Mouse (Mus musculus): ENCODE measurements around the gene Per2.
A peak's percentile ranks its signal among the peaks of the same experiment; 100 is the strongest.
"Not testable (repeated sequence)": the region's sequence is repeated elsewhere in the genome, so short reads cannot be mapped to it uniquely, and the experiment has no call there.

Per2 gene

DNA sequence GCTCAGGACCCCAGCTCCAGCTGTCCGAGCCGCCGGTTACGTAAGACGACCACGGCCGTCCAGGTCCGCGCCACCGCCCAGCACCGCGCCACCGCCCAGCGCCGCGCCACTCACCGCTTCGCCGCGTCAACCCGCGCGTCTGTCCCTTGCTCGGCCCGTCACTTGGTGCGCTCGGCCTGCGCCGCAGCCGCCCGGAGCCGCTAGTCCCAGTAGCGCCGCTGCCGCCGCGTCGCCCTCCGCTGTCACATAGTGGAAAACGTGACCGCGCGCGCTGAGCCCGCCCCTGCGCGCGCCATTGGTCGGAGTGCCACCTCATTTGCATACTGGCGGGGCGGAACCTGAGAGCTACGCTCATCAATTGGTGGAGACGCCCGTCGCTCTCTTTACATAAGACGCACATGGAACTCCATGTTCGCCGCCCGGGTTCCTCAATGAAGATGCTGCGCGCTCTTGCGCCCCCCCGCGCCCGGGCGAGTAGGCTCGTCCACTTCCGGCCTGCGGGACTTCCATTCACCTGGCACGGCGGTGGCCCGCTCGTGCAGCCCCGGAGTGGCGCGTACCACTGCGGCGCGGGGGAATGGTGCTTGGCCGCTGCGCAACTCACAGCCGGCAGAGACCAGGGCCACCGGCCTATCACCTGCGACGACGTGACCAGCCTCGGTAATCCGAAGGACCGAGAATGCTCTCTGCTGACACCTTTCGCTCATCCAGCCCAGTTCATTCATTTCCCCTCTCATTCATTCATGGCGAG is at the start of gene Per2:
TSS of gene Per2 (minus strand) at position 266 of the 751 bp plus-strand sequence.
- DNase-seq (ENCODE audit: inconsistent ontology term), result peak; percentile 100

DNA sequence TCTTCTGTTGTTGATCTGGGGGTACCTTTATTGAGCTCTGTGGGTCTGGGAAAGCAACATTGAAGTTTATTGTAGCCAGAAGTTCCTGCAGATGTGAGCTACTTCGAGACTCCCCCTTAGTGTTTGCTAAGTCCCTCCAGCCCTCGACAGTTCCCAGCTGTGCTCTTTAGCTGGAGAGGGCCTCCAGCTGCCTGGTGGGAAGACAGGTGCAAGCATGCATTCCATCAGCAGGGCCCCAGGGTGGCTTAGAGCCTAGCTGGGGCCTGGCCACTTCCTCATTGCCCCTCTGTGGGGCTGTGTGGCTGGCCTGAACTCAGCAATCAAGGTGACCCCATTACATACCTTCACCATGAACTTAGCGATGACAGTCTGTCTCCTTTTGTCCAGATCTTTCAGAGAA is 45.5 kb upstream of the Per2 start:
- no peak for DNase-seq (ENCODE audit: inconsistent ontology term)

DNA sequence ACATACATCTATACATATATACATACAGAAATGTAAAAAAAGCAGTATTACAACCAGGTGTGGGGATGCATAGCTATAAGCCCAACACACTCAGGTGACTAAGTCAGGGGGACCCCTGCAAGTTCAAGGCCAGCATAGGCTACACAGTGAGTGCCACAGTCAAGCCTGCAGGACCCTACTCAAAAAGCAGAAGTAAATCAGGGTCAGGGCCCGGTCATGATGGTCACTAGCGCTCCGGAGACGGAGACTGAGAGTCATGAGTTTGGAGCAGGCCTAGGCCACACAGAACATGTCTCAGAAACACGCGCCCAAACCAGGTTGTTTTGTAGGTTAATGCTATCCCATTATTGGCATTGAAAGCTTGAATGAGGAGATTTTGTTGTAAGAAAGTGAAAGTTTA is 39.5 kb upstream of the Per2 start:
- no peak for DNase-seq (ENCODE audit: inconsistent ontology term)

DNA sequence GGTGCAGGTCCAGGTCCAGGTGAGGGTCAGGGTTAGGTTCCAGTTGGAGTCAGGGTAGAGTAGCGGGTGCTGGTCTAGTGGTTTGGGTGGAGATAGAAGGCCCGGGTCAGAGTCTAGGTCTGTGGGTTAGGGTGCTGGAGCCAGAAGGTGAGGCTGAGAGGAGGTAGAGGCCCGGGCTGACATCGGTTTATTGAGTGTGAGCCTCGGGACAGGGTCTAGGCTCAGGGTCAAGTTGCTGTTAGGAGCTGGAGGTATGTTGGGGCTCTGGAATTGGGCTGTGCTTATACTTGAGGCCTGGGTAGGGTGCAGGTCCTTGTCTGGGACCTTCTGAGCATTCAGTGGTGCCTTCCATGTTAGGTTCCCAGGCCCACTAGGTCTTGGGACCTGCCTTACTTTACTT is 36.2 kb upstream of the Per2 start:
- DNase-seq (ENCODE audit: inconsistent ontology term), result no peak

DNA sequence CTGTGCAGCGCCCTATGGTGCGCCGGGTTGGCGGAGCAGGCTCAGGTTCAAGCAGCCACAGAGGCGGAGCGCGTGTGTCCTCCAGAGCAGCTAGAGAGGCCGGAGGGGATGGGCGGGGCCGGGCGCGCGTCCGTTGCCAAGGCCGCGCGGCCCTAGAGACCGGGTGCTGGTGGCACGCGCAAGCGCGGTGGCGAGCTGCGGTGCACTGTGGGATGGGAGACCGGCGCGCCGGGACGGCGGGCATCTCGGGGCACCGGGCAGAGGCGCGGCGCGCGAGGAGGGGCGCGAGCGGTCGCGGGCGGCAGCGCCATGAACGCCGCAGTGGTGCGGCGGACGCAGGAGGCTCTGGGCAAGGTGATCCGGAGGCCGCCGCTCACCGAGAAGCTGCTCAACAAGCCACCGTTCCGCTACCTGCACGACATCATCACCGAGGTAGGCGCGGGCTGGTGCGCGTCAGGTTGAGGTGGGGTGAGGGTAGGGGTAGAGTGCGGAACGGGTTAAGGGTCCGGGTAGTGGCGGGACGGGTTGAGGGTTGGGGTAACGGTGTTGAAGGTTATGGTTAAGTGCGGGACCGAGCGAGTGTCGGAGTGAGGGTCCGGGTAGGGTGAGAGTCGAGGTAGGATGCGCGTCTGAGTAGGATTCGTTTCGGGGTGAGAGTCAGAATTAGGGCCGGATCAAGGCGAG is 35.5 kb upstream of the Per2 start, which contains the start of gene Traf3ip1:
TSS of gene Traf3ip1 (plus strand) at position 191 of the 684 bp plus-strand sequence.
- DNase-seq (ENCODE audit: inconsistent ontology term), result peak; percentile 96

DNA sequence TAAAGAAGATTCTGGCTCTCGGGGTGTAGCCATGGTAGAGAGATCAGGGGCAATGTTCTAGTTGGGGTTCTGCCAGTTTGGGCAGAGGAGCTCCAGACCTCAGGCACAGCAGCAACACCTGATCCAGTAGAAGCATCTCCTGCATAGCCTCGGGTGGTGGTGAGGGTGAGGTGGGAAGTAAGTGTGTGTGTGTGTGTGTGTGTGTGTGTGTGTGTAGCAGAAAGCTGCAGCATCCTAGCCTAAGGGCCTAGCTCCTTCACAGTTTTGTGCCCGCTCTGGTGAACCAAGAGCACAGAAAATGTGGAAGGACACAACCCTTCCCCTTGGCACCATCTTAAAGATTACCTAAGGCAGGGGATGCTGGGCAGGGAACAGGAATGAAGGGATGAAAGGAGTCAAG is 34.8 kb upstream of the Per2 start:
- DNase-seq (ENCODE audit: inconsistent ontology term), result no peak

DNA sequence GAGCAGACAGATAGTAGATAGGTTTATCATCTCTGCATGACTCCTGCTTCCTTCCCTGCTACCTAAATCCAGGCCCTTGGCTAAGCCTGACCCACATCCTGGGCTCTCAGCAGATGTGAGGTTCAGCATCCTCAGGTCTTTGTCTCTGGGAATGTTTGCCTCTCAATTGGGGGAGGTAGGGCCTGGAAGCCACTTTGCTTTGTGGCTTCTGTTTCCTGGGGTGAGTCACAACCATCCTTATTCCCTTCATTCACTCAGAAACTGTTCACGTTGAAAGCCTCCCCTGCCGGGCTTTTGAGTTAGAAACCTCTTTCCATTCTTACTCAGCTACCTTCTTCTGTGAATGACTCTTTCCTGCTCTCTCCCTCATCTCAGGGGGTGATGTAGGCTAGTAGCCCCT is 33.6 kb upstream of the Per2 start:
- peak; percentile 83 for DNase-seq (ENCODE audit: inconsistent ontology term)

DNA sequence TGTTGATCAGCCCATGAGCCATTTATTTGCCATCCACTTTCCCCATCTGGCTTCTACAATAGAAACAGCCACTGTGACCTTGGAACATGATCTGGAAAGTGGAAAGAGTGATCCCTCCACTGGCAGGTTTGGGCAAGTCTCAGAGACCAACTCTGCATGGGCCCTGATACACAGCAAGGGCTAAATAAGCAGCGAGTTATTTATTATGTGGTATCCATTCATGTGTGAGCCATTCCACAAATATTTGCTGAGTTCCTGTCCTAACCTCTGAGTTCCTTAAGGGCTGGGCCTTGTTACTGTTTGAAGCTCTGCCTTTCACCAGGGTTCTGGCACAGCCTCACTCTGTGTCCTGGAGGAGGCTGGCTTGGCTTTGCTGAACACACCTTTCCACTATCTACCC is 31.2 kb upstream of the Per2 start:
- DNase-seq (ENCODE audit: inconsistent ontology term), result peak; percentile 93

DNA sequence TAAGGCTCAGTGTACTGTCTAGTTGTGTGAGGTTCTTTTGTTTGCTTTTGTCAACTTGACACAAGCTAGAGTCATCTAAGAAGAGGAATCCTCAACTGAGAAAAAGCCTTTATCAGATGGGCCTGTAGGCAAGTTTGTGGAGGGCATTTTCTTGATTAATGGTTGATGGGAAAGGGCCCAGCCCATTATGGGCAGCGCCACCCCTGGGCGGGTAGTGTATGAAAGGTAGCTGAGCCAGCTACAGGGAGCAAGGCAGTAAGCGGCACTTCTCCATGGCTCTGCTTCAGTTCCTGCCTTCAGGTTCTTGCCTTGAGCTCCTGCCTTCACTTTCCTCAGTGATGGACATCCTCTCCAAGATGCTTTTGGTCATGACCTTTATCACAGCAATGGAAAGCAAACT is 27.0 kb upstream of the Per2 start:
- no peak for DNase-seq (ENCODE audit: inconsistent ontology term)

DNA sequence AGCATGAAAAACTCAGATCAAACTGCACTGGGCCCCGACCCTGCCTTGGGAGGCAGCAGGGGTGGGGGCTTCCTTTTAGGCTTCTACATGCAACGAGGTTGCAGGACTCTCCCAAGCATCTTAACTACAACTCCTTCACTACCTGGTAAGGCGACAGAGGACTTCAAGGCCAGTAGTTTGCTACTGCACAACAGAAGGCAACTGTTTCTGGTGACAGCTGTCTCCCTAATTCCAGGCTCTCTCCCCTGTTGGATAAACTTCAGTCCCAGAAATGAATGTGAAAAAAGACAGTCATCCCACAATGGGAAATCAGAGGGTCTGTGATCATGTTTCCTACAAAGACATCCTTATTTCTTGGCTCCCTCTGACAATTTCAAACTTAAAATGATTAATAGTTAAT is 26.3 kb upstream of the Per2 start:
- no peak for DNase-seq (ENCODE audit: inconsistent ontology term)

DNA sequence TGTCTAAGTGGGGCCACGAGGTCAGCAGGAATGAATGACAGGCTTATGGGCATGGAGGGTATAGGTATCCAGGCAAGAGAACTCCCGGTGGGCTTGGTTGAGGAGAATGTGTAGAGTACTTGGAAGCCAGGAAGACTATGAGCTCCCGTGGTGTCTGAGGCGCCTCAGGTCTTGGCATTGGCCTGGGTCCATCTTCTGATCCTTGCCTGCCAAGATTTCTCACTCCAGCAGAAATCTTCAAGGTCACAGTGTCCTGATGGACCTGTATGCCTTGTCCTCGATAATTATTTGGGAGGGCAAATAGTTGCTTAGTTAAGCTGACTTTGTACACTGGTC is 24.9 kb upstream of the Per2 start:
- DNase-seq (ENCODE audit: inconsistent ontology term), result no peak

DNA sequence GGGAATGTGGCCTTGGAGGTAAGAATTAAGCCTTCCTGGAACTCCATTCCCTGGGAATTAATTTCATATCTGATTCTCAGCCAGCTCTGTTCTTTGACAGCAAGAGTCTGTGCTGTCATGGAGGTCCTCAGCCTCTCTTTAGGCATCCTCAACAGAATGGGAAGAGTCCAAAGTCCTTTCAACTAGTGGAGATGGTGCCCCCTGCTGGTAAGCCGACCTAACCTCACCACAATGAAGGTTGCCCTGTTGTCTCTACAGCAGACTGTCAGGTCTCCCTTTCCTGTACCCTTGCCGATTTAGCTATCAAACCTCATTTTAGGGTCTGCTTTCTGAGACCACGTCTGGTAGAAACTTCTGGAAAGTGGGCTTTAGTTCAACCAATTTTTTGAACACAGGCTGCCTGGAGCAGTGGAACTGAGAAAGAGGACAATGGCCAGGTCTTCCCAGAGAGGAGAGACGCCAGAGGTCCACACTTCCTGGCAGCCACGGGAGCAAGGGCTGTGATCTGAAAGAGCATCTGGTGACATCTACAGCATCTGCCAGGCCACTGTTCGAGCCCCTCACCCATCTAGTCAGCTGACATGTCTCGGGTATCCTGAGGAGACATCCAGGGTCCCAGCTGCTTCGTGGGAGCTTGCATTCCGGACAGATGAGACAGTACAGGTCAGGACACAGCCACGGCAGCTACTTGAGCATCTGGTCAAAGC is 24.3 kb upstream of the Per2 start:
- DNase-seq (ENCODE audit: inconsistent ontology term), result peak; percentile 58

DNA sequence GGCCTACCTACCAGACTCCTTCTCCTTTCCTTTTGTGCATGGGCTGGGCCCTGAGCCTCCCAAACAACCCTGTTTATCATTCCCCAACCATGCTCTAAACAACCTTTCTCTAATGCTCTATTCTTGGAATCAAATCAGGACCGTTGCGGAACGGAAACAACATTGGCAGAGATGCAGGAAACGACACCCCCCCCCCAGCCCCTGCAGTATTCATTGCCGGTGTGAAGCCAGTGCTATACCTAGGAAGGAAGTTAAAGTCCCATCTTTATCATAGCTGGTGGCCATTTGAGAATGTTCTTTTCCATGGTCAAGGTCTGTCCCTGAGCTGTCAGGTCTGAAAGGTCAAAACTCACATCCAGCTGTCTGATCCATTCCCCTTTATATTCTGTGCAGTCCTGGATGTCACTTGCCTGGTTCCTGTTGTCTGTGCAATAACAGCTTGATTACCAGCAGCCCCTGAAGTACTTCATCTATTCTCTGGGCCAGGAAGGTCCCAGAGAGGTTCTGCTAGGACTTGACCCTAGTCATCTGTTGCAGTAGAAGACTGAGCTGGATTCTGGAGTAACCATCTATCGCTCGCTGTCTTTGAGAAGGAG is 23.6 kb upstream of the Per2 start:
- no peak for DNase-seq (ENCODE audit: inconsistent ontology term)

DNA sequence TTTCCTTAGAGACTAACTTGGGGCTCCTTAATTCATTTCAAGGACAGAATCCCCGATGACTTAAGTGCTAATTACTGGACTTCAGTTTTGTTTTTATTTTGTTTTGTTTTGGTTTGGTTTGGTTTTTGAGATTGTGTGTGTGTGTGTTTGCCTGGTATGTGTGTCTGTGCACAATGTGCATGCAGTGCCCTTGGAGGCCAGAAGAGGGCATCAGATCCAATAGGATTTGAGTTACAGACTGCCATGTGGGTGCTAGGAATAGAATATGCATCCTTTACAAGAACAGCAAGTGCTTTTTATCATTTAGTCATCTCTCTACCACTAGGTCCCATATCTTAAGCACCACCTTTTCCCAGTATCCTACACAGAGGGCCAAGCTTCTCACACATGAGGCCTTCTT is 19.8 kb upstream of the Per2 start:
- no peak for DNase-seq (ENCODE audit: inconsistent ontology term)

DNA sequence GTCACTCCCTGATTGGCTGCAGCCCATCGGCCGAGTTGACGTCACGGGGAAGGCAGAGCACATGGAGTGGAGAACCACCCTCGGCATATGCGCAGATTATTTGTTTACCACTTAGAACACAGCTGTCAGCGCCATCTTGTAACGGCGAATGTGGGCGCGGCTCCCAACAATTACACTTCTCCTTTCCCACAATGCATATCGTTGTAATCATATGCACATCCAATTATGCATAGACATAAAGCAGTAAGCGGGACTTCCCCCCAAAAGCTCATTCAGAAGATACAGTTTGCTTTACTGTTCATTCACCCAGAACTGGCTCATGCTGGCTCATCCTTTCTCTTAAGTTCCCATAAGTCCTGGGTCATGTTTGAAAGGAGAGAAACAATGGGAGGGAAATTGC is 19.0 kb upstream of the Per2 start:
- not testable (repeated sequence) for DNase-seq (ENCODE audit: inconsistent ontology term)

DNA sequence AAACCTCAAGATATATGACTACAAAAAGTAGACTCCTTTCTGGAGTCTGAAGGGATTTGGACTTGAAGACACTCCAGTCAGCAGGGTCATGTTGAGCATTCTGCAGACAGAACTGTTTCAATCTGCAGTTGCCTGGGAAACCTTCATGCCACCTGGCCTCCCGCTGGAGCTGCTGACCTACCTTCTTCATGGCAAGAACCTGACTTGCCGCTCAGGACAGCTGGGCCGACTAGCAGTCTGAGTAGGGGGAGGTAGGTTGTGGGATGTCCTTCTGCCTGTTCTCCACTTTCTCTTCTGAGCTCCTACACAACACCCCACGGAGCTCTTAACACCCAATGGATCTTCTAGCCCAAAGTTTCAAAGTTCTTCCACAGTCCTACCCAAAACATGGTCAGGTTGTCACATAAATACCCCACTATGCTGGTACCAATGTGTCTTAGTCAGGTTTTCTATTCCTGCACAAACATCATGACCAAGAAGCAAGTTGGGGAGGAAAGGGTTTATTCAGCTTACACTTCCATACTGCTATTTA is 10.8 kb upstream of the Per2 start:
- no peak for DNase-seq (ENCODE audit: inconsistent ontology term)

DNA sequence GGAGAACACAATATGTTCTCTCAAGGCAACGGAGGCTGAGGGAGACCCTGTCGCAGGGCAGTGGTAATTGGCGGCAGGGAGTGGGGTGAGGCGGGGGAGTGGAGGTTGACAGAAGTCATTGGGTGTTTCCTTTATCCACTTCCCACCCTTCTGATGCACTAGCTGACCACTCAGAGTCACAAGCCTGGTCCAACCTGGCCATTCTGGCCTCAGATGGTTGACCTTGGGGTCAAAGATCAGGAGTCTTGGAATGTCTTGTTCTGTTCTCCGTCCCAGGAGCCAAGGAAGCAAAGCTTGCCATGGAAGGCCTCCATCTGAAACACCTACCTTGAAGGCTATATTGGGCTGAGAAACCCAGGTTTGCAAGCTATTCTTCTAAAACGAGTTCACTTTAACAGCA is 7.1 kb upstream of the Per2 start:
- no peak for DNase-seq (ENCODE audit: inconsistent ontology term)

DNA sequence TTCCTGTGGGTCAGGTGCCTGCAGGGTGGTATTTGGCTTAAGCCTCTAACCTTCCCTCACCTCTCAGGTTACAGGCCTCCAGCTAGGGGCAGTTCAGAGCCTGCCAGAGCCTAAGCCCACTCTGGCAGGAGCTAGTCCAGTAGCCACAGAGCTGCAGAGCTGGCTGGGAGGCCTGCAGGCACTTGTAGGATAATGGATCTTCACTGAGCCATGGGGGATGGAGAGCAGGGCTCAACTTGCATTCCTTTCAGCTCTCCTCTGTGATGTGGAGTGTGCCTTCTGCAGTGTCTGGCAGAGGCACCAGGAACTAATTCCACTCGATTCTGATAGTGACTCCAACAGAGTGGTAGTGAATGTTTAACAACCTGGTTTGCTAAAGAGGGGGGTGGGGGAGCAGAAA is 6.1 kb upstream of the Per2 start:
- DNase-seq (ENCODE audit: inconsistent ontology term), result no peak

DNA sequence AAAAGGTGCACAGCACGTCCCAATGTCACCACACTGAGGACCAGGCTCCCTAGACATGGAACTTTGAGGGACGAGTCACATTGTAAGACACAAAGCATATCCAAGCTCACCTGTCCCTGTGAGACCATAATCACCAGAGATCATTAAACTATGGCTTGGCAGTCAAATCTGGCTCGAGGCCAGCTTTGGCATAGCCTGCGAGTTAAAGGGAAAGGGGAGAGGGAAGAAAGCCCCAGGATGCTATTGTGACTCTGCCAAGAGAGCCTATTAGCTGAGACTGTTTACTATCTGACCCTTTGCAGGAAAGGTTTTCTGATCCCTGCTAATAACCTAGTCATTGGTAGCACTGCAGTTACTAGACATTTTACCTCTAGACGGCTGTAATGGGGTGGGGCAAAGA is 5.3 kb upstream of the Per2 start:
- DNase-seq (ENCODE audit: inconsistent ontology term), result no peak

DNA sequence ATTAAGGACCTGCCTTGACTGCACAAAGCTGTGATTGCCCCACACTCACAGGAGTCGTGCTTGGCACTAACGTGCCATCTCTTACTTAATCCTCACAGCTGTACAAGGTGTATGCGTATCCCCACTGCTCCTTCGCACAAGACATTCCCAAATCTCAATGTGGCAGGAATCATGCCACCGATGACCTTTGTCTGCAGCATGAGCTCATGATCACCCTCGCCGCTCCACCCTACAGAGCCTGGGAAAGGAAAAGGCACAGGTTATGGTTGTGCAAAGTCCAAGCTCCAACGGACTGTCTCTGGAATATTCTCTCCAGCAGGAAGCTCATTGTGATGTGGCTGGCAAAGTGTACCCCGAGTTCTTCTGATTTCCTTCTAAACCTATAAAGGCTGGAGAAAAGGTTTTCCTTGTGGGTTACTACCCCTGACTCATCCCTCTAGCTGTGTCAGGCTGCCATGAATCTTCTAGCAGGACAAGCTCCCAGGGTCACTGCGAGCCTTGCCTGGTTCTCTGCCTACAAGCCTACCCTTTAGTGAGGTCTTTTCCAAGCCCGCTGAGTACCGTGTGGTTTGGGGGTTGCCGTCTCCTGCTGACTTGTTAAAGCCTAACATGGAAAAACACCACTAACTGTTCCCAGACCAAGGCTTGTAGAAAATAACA is 4.3 kb upstream of the Per2 start:
- DNase-seq (ENCODE audit: inconsistent ontology term), result no peak

DNA sequence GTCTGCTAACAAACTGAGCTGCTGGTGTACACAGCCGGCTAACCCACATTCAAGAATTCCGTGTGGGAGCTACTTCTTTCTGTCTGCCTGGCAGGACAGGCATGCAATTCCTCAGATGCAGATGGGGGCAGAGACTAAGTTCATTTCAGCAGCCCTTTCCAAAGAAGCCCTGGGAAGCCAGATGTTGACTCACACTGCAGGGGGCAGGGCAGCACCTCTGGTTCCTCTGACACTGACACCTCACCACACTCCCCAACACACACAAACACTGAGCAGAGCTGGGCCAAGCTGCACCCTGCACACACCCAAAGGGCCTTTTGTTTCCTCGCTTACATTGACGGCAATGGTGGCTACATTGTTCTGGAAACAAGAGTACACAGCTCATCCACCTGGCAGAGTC is 1.4 kb upstream of the Per2 start:
- no peak for DNase-seq (ENCODE audit: inconsistent ontology term)

DNA sequence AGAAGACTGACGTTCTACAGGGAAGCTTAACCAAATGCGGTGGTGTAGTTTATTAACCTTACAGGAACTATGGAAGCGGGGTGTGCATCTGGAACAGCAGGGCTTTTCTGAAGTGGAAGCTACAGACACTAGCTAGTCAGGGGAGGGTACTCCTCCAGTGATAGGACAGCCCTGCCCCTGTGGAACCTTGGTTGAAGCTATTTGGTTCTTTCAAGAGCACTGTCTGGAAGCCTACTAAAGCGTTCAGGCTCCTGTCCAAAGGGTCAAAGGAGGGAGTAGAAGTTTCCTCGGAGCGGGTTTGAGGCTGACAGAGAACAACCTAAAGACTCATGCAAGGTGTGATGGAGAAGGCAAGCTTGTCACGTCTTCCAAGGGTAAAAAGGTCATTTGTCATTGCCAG is 945 bp upstream of the Per2 start:
- no peak for DNase-seq (ENCODE audit: inconsistent ontology term)
